Mouse (Mus musculus): ENCODE data around the gene Irf2bp2.

The Irf2bp2 gene

DNA sequence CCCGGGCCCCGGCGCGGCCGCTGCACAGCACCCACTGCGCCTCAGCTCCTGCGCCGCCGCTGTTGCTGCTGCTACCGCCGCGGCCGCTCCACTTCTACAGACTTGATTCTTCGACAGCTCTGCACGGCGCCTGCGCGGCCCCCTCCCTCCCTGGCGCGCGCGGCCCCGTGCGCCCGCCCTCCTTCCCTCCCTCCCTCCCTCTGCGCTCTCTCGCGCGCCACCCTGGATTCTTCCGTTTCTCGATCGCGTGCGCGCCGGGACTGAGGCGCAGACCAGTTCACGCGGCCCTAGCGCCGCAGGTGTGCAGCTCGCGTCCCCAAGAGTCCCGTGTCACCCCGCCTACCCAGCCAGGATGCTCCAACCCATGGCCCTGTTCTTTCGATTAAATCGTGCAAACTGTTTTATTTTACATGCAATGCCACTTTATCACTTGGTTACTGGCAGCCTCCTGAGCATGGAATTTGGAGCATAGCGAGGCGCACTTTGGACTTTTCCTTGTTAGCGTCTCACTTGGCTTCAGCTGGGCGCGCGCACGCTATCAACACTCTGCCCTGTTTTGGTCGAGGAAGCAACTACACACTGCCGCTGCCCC lies at the start of gene Irf2bp2:
TSS of gene Irf2bp2 (minus strand) at position 98 of the 592 bp plus-strand sequence.
- DNase-seq, result peak; percentile 89

DNA sequence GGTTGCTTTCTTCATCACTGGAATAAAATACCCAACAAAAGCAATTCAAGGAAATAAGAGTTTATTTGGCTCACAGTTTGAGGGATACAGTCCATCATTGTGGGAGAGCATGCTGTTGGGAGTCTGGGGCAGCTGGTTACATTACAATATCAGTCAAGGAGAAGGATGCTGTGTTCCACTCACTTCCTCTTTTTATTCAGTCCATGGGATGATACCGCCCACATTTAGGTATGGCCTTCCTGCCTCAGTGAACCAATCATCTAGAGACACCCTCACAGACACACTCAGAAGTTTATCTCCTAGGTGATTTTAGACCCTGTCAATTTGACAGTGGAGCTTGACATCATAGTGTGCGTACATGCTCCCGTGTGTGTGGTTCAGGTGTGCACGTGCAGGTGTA lies 48.9 kb upstream of the Irf2bp2 start:
- DNase-seq, result no peak

DNA sequence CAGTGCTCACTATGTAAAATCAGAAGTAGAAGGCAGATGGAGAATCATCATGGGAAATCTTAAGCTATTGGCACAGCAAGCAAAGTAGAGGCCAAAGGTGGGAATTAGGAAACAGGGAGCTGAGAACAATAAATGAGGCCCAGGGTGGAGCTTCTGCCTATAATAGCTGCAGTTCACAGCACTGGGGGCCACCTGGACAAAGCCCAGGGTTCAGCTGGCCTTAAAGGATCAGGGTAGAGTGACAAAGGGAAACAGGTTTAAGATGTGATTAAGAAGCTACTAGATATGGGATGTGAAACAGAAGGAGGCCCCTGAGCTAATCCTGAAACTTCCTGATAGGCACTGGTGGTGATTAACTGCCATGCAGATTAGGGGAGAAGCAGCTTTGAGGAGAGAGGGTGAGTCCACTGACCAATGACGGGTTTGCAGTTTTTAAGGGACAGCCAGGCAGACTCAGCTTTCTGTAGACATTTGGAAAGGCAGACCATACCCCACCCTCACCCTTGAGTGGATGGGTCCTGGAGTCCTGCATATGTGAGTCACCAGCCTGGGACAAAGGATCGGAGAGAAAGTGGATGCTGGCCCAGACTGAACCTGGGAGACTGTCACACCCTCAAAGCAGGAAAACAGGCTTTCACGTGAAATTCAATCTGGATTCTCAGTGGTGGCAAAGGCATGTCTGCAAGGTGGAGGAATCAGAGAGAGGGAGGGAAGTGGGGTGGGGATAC lies 47.9 kb upstream of the Irf2bp2 start:
- DNase-seq, result no peak

DNA sequence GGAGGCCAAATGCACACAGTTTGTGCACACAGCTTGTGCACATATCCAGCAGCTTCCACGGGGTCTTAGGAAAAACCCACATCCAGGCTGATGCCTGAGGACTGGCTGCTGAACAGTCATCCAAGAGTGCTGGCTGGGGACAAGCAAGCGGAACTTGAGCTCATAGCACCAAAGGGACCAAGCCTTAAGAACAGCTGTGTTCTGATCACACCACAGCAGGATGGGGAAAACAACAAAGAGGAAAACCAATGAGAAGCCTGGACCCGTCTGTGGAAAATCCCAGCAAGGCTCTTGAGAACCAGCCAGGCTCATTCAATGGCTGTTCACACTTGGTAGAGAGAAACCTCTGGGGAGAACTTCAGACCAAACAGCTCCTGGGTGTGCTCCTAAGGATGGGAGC lies 45.4 kb upstream of the Irf2bp2 start:
- no peak for DNase-seq

DNA sequence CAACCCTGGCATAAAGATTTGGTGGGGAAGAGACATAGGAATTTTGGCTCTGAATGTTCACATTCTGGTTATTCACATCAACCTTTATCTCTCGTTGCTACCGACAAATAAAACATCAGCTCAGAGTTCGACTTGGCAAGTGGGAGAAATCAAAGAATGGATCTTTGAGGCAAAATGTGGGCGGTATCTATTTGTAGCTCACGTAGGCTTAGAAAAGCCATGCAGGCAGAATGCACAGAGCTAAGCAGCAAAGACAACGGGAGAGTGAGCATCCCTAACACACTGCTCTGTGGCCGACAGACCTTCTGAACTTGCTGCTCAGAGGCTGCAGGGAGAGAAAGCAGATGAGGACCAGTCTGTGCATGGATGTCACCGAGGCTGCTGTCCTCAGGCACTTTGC lies 44.2 kb upstream of the Irf2bp2 start:
- no peak for DNase-seq

- DNase-seq, result no peak
Observed at GRCm38 (mm10) chr8:126634541-126635048, 40.8 kb upstream of the Irf2bp2 start.

GRCm38 (mm10) chr8:126628616-126629015 lies 34.8 kb upstream of the Irf2bp2 start:
- no peak for DNase-seq

DNA sequence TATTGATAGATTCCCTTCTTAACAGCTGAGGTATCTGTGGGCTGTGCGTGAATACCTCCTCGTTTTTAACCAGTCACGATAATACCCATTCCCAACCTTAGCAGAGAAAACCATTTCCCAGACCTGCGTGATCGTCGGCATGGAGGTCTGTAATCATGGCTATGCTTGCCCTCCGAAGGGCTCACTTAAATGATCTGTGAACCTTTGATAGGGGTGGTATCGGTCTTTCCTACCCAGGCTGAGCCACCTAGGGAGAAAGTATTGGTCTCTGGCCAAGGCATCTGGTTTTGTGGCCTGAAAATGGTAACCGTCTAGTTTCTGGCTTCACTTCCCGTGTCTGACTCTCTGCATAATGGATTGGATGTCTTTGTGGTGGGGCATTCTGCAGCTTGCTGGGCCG lies 32.6 kb upstream of the Irf2bp2 start:
- no peak for DNase-seq

- DNase-seq, result no peak
Observed at GRCm38 (mm10) chr8:126622111-126622795, 28.5 kb upstream of the Irf2bp2 start.

DNA sequence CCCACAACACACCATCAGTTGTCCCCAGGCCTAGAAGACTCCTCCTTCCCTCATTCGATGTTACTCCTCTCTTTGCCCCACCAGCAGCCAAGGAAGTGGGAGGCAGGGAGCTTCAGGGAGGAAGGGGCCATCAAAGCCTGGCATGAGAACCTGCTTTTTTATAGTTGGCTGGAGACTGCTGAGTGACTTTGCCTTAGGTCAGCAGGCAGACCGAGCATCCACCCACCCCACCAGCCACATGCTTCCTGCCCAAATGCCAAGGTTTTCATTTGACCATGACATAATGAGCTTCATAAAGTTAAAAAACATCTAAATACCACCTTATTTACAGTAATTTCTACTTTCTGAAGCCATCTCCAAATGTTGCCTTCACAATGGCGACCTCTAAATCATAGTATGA lies 26.9 kb upstream of the Irf2bp2 start:
- DNase-seq, result no peak

DNA sequence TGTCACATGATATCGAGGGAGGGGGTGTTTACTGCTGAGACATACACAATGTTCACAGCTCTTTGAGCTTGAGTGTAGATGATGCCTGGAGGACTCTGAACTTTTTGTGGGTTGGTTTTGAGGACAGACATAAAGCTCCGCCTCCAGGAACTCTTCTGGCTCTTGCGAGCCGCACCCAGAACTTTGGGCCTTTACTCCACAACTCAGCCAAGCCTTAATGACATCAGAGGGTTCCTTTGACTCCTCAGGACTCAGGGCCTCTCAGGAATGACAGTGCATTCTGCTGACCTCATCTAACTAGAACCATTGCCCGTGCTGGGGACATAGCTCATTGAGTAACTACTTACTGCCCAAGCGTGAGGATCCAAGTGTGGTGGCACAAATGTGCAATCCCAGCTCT lies 25.7 kb upstream of the Irf2bp2 start:
- DNase-seq, result no peak

- DNase-seq, result no peak
Observed at GRCm38 (mm10) chr8:126617665-126618064, 23.9 kb upstream of the Irf2bp2 start.

- no peak for DNase-seq
Observed at GRCm38 (mm10) chr8:126616736-126617135, 22.9 kb upstream of the Irf2bp2 start.

DNA sequence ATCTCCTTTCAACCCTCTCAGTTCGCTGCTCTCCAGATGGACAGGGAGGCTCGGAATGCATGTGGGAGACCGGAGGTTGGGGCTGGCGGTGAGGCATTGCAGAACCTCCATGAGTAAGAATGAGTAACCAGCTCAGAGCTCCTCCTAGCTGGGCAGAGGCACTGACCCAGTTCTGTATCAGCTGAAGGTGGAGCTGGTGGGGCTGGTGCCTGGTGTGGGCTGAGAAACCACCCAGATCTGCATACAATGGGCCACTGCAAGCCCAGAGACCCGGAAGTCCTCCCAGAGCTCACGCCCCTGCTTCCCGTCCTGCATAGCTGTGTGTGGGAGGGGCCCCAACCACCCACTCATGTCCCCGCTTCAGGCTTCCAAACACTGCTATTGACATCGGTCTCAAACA lies 22.0 kb upstream of the Irf2bp2 start:
- peak; percentile 82 for DNase-seq

- no peak for DNase-seq
Observed at GRCm38 (mm10) chr8:126614740-126615132, 20.9 kb upstream of the Irf2bp2 start.

- peak; percentile 89 for DNase-seq
Observed at GRCm38 (mm10) chr8:126614062-126614739, 20.4 kb upstream of the Irf2bp2 start.

- DNase-seq, result no peak
Observed at GRCm38 (mm10) chr8:126613143-126613542, 19.4 kb upstream of the Irf2bp2 start.

DNA sequence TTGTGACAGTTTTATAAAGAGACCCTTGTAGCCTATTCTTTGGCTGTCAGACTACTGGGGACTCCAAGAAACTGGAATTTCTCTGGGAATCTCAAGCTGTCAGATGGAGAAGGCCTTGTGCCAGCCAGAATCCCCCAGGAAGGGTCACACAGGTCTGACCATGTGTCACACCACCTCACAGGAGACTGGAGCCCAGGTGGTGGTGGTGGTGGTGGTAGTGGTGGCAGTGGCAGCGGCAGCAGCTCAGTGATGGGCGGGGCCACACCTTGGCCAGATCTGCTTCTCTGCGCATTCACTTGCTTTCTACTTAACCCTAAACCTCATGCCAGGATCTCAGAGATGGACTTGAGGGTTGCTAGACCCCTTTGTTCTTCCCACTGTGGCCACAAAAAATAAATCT lies 19.0 kb upstream of the Irf2bp2 start:
- DNase-seq, result no peak

DNA sequence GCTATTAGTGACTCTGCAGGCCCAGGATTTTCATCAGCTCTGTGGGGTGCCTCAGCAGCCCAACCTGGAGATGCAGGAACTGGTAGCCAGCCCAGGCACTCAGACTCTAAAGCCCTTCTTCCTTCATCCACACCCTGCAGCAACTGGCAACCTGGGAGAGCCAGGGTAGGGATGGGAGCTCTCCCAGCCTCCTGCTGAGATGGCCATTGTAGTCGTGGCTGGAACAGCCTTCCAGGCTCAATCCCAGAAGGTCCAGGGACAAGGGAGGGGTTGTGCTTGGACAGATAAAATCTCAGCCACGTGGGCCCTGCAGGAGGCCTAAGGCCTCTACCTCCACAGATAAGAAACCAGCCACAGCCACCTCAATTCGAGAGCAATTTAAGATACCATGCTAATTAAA lies 16.9 kb upstream of the Irf2bp2 start:
- no peak for DNase-seq

GRCm38 (mm10) chr8:126609556-126610263 lies 15.9 kb upstream of the Irf2bp2 start:
- no peak for DNase-seq

DNA sequence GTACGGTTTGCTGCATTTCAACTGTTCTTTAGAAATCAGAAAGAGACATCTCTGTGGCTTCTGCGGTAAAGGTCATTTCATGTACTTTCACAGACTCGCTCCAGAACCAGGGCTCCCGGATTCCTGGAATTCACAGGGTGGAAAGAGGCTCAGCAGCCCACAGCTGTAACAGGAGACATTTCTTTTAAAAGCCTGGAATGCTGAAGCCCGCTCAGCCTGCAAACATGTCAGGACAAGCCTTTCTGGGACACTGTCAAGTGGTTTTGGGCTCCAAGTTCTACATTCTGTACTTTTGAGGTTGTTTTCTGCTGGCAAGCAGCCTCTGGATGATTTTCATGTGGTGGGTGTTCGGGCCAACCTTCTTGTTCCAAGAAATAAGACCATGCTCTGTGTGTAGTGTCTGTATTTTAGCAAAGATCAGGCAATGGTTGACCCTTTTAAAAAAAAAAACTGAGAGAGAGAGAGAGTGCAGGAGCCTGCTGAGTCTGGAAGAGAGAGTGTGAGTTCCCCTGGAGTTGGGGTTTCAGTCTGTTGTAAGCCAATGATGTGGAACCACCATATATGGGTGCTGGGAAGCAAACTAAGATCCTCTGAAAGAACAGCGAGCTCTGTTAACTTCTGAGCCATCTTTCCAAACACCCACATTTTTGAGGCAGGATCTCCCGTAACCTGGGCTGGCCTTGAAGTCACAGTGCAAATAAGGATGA lies 9.6 kb upstream of the Irf2bp2 start:
- DNase-seq, result peak; percentile 62

GRCm38 (mm10) chr8:126602641-126603040 lies 8.9 kb upstream of the Irf2bp2 start:
- no peak for DNase-seq
